Mouse (Mus musculus) kidney, adult 18-20 months (tissue): Measurements from ENCODE around the gene Eci3.
"Not testable (repeated sequence)": the region's sequence is repeated elsewhere in the genome, so short reads cannot be mapped to it uniquely, and the experiment has no call there.

ENCODE experiments used
- DNase-seq: peaks from one replicate; pipeline ENCODE4 v3.0.0; 2021

Eci3 gene

GRCm38 (mm10) chr13:34963511-34964397, at the start of gene Eci3:
TSS of gene Eci3 (minus strand) at chr13:34963810.
- DNase-seq = peak; percentile 83

- DNase-seq = peak; percentile 38
Observed at GRCm38 (mm10) chr13:34995925-34996324, 32.3 kb upstream of the Eci3 start.

- peak; percentile 97 for DNase-seq
Observed at GRCm38 (mm10) chr13:34993983-34994811, 30.6 kb upstream of the Eci3 start.

GRCm38 (mm10) chr13:34993595-34993982, 30.0 kb upstream of the Eci3 start:
- no peak for DNase-seq

- no peak for DNase-seq
Observed at GRCm38 (mm10) chr13:34993085-34993484, 29.5 kb upstream of the Eci3 start.

GRCm38 (mm10) chr13:34991581-34992273, 28.1 kb upstream of the Eci3 start:
- DNase-seq = no peak

- DNase-seq = not testable (repeated sequence)
Observed at GRCm38 (mm10) chr13:34983479-34983878, 19.9 kb upstream of the Eci3 start.

- not testable (repeated sequence) for DNase-seq
Observed at GRCm38 (mm10) chr13:34978635-34979034, 15.0 kb upstream of the Eci3 start.

- no peak for DNase-seq
Observed at GRCm38 (mm10) chr13:34977410-34977809, 13.8 kb upstream of the Eci3 start.

- no peak for DNase-seq
Observed at GRCm38 (mm10) chr13:34976116-34976515, 12.5 kb upstream of the Eci3 start.

GRCm38 (mm10) chr13:34973770-34974169, 10.2 kb upstream of the Eci3 start:
- DNase-seq = no peak

GRCm38 (mm10) chr13:34973149-34973548, 9.5 kb upstream of the Eci3 start:
- peak; percentile 31 for DNase-seq

GRCm38 (mm10) chr13:34972456-34972855, 8.8 kb upstream of the Eci3 start:
- not testable (repeated sequence) for DNase-seq

GRCm38 (mm10) chr13:34965647-34966046, 2.0 kb upstream of the Eci3 start:
- not testable (repeated sequence) for DNase-seq

- no peak for DNase-seq
Observed at GRCm38 (mm10) chr13:34964866-34965265, 1.3 kb upstream of the Eci3 start.

GRCm38 (mm10) chr13:34964419-34964818, 809 bp upstream of the Eci3 start:
- peak; percentile 42 for DNase-seq

- peak; percentile 50 for DNase-seq
Observed at GRCm38 (mm10) chr13:34960996-34961770, 2.4 kb downstream of the Eci3 start.

GRCm38 (mm10) chr13:34958158-34958557, 5.5 kb downstream of the Eci3 start:
- not testable (repeated sequence) for DNase-seq

GRCm38 (mm10) chr13:34956901-34957300, 6.7 kb downstream of the Eci3 start:
- DNase-seq = no peak

GRCm38 (mm10) chr13:34951437-34951836, 12.2 kb downstream of the Eci3 start:
- DNase-seq = not testable (repeated sequence)

GRCm38 (mm10) chr13:34942370-34942769, 21.2 kb downstream of the Eci3 start:
- DNase-seq = no peak
